8 mouse cellular contexts compared by ENCODE assay signal in the genomic region with DNA sequence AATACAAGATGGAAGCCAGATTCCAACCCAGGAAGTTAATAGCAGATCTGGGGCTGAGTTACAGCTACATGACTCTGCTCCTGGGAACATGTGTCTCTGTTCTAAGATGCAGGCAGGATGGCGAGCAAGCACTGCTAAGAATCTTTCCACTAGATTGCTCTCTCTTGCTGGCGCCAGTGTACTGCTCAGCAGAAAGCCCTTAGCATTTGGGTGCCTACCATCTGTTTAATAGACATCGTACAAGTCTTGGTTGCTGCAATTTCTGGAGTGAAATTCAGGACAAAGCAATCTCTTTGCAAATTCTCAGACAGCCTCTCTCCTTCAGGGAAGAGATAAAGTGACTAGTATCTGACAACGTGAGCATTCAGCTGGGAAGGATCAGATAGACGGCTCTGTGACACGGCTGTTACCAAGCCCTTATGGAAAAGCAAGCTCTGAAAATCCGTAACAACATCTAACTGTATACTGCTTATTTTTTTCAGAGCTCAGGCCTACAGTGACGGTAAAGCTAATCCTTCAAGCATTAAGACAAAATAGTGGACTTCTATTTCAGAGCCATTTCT. TPM values are rescaled to one million over a fixed set of nuclear protein-coding genes. Genes with fewer than 3 reads are reported as not detected.
DNase-seq lines count a peak whose midpoint lies in the region; ATAC-seq and TF ChIP-seq lines count a peak whose summit lies in the region.

No protein-coding gene starts in this region.

- H3K4me3 ChIP-seq in cerebellum, adult 2 months (replicated peaks; ENCODE audit: insufficient read depth, low read depth, low read length): no peak overlapping the region
- H3K4me3 ChIP-seq in embryonic facial prominence, embryonic 15.5 days (replicated peaks): no peak overlapping the region
- no peak overlapping the region for H3K4me3 ChIP-seq in midbrain, embryonic 16.5 days (ENCODE audit: low read depth, low read length)

- no peak for TF ChIP-seq CTCF in cerebellum, adult 2 months (IDR thresholded peaks at IDR 0.05; ENCODE audit: borderline replicate concordance, insufficient read depth, low read depth, low read length)

- no peaks in the 10 kb centered on the region for H3K27me3 ChIP-seq in cerebellum, adult 2 months (ENCODE audit: control insufficient read depth, insufficient read depth, low read length)
- H3K27me3 ChIP-seq in embryonic facial prominence, embryonic 15.5 days: no peaks in the 10 kb centered on the region
- H3K27me3 ChIP-seq in midbrain, embryonic 16.5 days (ENCODE audit: control insufficient read depth, insufficient read depth, low read depth, low read length): no peaks in the 10 kb centered on the region

- H3K36me3 ChIP-seq in embryonic facial prominence, embryonic 15.5 days: no peaks in the 10 kb centered on the region
- H3K36me3 ChIP-seq in midbrain, embryonic 16.5 days (ENCODE audit: control insufficient read depth, insufficient read depth, low read length): no peaks in the 10 kb centered on the region

- H3K9me3 ChIP-seq in embryonic facial prominence, embryonic 15.5 days (replicated peaks): no peaks in the 10 kb centered on the region
- no peaks in the 10 kb centered on the region for H3K9me3 ChIP-seq in midbrain, embryonic 16.5 days (replicated peaks; ENCODE audit: control insufficient read depth, low read length, poor library complexity, severe bottlenecking)

- peaks cover 3% of the 10 kb centered on the region; the same call in 1 of the 2 replicates for H3K4me1 ChIP-seq in cerebellum, adult 2 months (ENCODE audit: control insufficient read depth, insufficient read depth, low read length)
- H3K4me1 ChIP-seq in embryonic facial prominence, embryonic 15.5 days: peaks cover 34% of the 10 kb centered on the region
- peaks cover 19% of the 10 kb centered on the region for H3K4me1 ChIP-seq in midbrain, embryonic 16.5 days (ENCODE audit: control insufficient read depth, insufficient read depth, low read length)

- DNase-seq in cerebellum, adult 2 months: peak; percentile 39 to 52
- DNase-seq in cerebellum, postnatal 4 days (ENCODE audit: low spot score in 2 of 2): no peak
- peak; percentile 24 for DNase-seq in layer of hippocampus, adult 11-12 months (ENCODE audit: low spot score)
- no peak for DNase-seq in layer of hippocampus, postnatal 25 days (ENCODE audit: extremely low spot score in 1 of 2, low spot score in 1 of 2)
- DNase-seq in gastrocnemius, adult 18-20 months (ENCODE audit: low spot score): no peak
- DNase-seq in thymus, postnatal 4 days: no peak

- H3K9ac ChIP-seq in embryonic facial prominence, embryonic 15.5 days: no peak overlapping the region
- H3K9ac ChIP-seq in midbrain, embryonic 16.5 days (ENCODE audit: low read depth, low read length): no peak overlapping the region

- ATAC-seq in embryonic facial prominence, embryonic 15.5 days (ENCODE audit: insufficient number of reproducible peaks, low FRiP score, low TSS enrichment, low read depth): no peak
- no peak for ATAC-seq in midbrain, embryonic 16.5 days

- no peak for TF ChIP-seq POLR2A in cerebellum, adult 2 months (IDR thresholded peaks at IDR 0.05; ENCODE audit: borderline replicate concordance, insufficient read depth, low read length)

- peak overlapping the region; percentile 86 for H3K4me2 ChIP-seq in embryonic facial prominence, embryonic 15.5 days (replicated peaks)
- H3K4me2 ChIP-seq in midbrain, embryonic 16.5 days (ENCODE audit: low read length): no peak overlapping the region

- WGBS in cerebellum, adult 2 months: 37% methylated on average over 8 of the region's 8 CpGs
- WGBS in embryonic facial prominence, embryonic 15.5 days: 32% methylated on average over 8 of the region's 8 CpGs
- 31% methylated on average over 8 of the region's 8 CpGs for WGBS in midbrain, embryonic 16.5 days

- H3K27ac ChIP-seq in cerebellum, adult 2 months (ENCODE audit: insufficient read depth, low read length): no peak overlapping the region
- H3K27ac ChIP-seq in embryonic facial prominence, embryonic 15.5 days (replicated peaks): peak overlapping the region; percentile 99
- H3K27ac ChIP-seq in midbrain, embryonic 16.5 days (ENCODE audit: low read length): peak overlapping the region; percentile 45; the same call in 1 of the 2 replicates

RNA-seq across cellular contexts. Expression of a gene that starts 1.7 kb away (rescaled TPM):
- polyA plus RNA-seq in cerebellum, adult 2 months (2012; rRNA removed): 26.4 and 31.8 TPM in 2 replicates
- total RNA-seq in layer of hippocampus, postnatal 25 days (2021): 10 to 100 TPM; 38.2 to 41.4 TPM
- 74.5 and 75.1 TPM in 2 replicates for polyA plus RNA-seq in embryonic facial prominence, embryonic 15.5 days (2015; fragmentation: Nextera tagmentation; extraction: Ambion mirVana)
- 43.0 and 46.6 TPM in 2 replicates for polyA plus RNA-seq in midbrain, embryonic 16.5 days (2015; fragmentation: Nextera tagmentation; extraction: Ambion mirVana)
- total RNA-seq in gastrocnemius, adult 18-20 months (2021): 1 to 10 TPM; 7.2 to 7.7 TPM

Comparison
In these comparisons a context has a peak if more than half of its experiments do, and no peak if none do; other contexts are left out.
1. DNase-seq: peak in cerebellum, adult 2 months (2 of 2) and layer of hippocampus, adult 11-12 months (single experiment); none in cerebellum, postnatal 4 days (0 of 2), layer of hippocampus, postnatal 25 days (0 of 2), gastrocnemius, adult 18-20 months (single experiment) and thymus, postnatal 4 days (single experiment).